Mouse (Mus musculus) embryonic facial prominence, embryonic 11.5 days (tissue): ENCODE results near the gene Mpzl3. TPM values are rescaled to one million over a fixed set of nuclear protein-coding genes. Genes with fewer than 3 reads are reported as not detected.

Experiments used
- ATAC-seq: fragments of 200-750 bp; cut with Nextera tagmentation; replicated peaks from 2 replicates; pipeline ENCODE4 v1.8.0; 2017; ENCODE audit warnings: low read depth; ENCODE audit not compliant: insufficient number of reproducible peaks, low FRiP score, low TSS enrichment
- DNase-seq: peaks from one replicate; pipeline ENCODE4 v3.0.0-alpha.2; 2015; ENCODE audit warnings: low spot score
- H3K27ac ChIP-seq: fragments of 300-500 bp; sonication (generic); replicated peaks from 2 replicates; pipeline ENCODE4 v1.5.1; 2014; ENCODE audit warnings: mild to moderate bottlenecking, low read depth, low read length, control low read depth
- H3K27me3 ChIP-seq: fragments of 300-500 bp; sonication (generic); 2 replicates; pipeline ENCODE4 v1.6.1; 2014; ENCODE audit warnings: mild to moderate bottlenecking, low read length, moderate library complexity, mixed read lengths; ENCODE audit not compliant: control insufficient read depth, insufficient read depth
- H3K36me3 ChIP-seq: fragments of 300-500 bp; sonication (generic); replicated peaks from 2 replicates; pipeline ENCODE4 v1.6.1; 2014; ENCODE audit warnings: low read depth, mild to moderate bottlenecking, low read length, moderate library complexity, mixed read lengths; ENCODE audit not compliant: control insufficient read depth, insufficient read depth
- H3K4me1 ChIP-seq: fragments of 300-500 bp; sonication (generic); 2 replicates; pipeline ENCODE4 v1.6.1; 2014; ENCODE audit warnings: low read length, mixed read lengths; ENCODE audit not compliant: control insufficient read depth, insufficient read depth
- H3K4me2 ChIP-seq: fragments of 300-500 bp; sonication (generic); 2 replicates; pipeline ENCODE4 v1.6.1; 2014; ENCODE audit warnings: low read depth, mild to moderate bottlenecking, control low read depth, low read length, moderate library complexity
- H3K4me3 ChIP-seq: fragments of 300-500 bp; sonication (generic); 2 replicates; pipeline ENCODE4 v1.5.1; 2014; ENCODE audit warnings: low read depth, low read length, control low read depth
- H3K9ac ChIP-seq: fragments of 300-500 bp; sonication (generic); replicated peaks from 2 replicates; pipeline ENCODE4 v1.6.1; 2014; ENCODE audit warnings: mild to moderate bottlenecking, control low read depth, low read length
- H3K9me3 ChIP-seq: fragments of 300-500 bp; sonication (generic); replicated peaks from 2 replicates; pipeline ENCODE4 v1.6.1; 2016; ENCODE audit warnings: mild to moderate bottlenecking, low read length, inconsistent platforms, mixed read lengths; ENCODE audit not compliant: control insufficient read depth
- WGBS: fragments of 180-500 bp; shearing (Covaris S2); extraction: QIAGEN DNeasy Blood & Tissue Kit; methylation state at CpG from one replicate; pipeline ENCODE4 v1.1.7; 2014; 5-methylcytosine and 5-hydroxymethylcytosine counted together
- polyA plus RNA-seq: library from polyadenylated mRNA; unstranded; fragments of >200 nt; fragmentation: Nextera tagmentation; extraction: Ambion mirVana; gene quantifications from 2 replicates; pipeline ENCODE4 v1.2.1, GENCODE M21; 2014

Mpzl3 gene
- polyA plus RNA-seq, 1 experiment from 2014 or later, result 2.0 TPM

DNA sequence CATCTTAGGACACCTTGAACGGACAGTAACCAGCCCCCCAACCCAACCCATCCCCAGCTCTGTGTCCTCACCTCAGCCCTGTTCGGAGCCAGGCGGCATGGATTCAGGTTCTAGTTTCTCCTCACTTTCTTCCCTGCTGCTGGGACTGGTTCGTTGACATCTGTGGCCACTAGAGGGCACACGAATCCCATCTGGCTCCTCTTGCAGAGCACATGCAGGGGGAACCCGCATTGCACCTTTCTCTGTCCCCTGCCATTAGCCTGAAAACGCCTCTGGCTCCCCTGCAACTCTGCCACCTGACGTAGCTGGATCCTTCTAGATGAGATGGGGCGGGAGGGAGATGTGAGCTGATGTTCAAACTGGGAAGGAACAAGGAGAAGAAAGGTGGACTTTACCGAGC lies 66.8 kb downstream of the Mpzl3 start:
- Histone ChIP-seq H3K9ac (no peak overlapping the region), H3K27ac (no peak overlapping the region)

DNA sequence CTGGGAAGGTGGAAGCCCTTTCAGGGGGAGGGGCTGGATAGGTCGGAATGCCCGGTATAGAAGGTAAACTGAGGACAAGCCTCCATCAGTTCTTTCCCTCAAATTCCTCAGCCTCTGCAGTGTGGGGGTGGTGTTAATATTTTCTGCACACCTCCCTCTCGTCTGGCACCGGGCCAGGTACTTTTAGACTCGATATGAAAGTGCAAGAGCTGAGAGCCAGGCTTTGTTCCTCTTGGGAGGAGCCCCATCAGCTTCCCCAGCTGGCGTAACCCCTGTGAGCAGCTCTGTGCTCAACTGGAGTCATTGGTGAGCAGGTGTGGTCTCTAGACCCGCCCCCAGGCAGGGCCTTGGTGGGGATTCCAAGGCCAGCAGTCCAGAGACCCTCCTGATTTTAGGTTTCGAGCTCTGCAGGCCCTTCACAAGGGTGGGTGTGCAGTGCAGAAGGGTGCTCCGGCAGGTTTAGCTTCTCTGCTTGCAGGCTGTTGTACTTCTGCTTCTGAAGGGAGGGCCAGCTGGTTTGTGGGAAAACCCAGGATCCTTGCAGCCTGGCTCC lies 67.3 kb downstream of the Mpzl3 start:
- no peak overlapping the region; the same call in 1 of the 2 replicates for H3K4me2 ChIP-seq
- H3K27ac ChIP-seq, result no peak overlapping the region
- H3K4me1 ChIP-seq, result peaks cover 3% of the 10 kb centered on the region; the same call in 1 of the 2 replicates
- no peaks in the 10 kb centered on the region for H3K27me3 ChIP-seq
- no peak overlapping the region for H3K9ac ChIP-seq
- no peak for DNase-seq
- H3K4me3 ChIP-seq, result no peak overlapping the region
- H3K36me3 ChIP-seq, result no peaks in the 10 kb centered on the region
- 24% methylated on average over 9 of the region's 9 CpGs for WGBS
- ATAC-seq, result peak; percentile 31; the same call in 1 of the 2 replicates
- no peaks in the 10 kb centered on the region for H3K9me3 ChIP-seq

More for the DNA sequence above, 66.8 kb downstream of the Mpzl3 start:
- Histone ChIP-seq H3K27me3 (no peaks in the 10 kb centered on the region), H3K4me3 (no peak overlapping the region), H3K9me3 (no peaks in the 10 kb centered on the region), H3K4me2 (no peak overlapping the region; the same call in 1 of the 2 replicates), H3K36me3 (no peaks in the 10 kb centered on the region), H3K4me1 (peaks cover 3% of the 10 kb centered on the region; the same call in 1 of the 2 replicates)
- DNase-seq (peak; percentile 82), ATAC-seq (0 out of 2 replicates have a peak, but pooled peaks have one; percentile 16)
- 3% methylated on average over 10 of the region's 10 CpGs for WGBS

DNA sequence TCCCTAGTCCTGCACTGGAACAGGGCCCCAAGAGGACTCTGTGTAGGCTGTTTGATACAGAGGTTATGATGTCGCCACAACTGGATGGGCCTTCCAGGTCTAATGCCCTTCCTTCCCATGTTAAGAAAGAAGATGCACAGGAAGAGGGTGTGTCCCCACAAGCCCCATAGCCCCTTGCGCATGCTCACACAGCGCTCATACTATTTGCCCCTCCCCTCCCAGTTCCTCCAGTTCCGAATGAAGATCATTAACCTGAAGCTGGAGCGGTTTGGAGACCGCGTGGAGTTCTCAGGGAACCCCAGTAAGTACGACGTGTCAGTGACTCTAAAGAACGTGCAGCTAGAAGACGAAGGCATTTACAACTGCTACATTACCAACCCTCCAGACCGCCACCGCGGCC lies 70.2 kb downstream of the Mpzl3 start:
- DNase-seq, result no peak
- no peak for ATAC-seq
- Histone ChIP-seq H3K27me3 (no peaks in the 10 kb centered on the region), H3K4me1 (no peaks in the 10 kb centered on the region), H3K9me3 (no peaks in the 10 kb centered on the region), H3K4me2 (no peak overlapping the region), H3K27ac (no peak overlapping the region), H3K4me3 (no peak overlapping the region), H3K36me3 (no peaks in the 10 kb centered on the region), H3K9ac (no peak overlapping the region)
- 93% methylated on average over 14 of the region's 14 CpGs for WGBS

DNA sequence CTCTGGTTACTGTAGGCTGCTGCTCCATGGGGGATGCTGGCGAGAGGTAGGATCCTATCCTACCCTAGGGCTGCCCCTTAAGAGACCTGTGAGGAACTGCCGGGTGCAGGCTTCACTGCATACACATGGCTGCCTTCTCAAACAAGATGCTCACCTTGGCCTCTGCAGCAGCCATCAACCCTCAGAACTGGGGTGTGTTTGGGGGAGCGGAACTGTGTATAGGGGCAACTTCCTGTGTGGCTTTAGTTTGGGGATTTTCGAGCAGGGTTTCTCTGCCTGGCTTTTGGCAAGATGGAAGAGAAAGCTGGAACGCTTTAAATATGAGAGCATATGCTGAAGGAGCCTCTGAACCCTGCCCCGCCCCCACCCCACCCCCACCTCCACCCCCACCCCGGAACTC lies 72.0 kb downstream of the Mpzl3 start:
- Histone ChIP-seq H3K4me1 (no peaks in the 10 kb centered on the region), H3K27me3 (no peaks in the 10 kb centered on the region)
- 56% methylated on average over 7 of the region's 7 CpGs for WGBS

More for the DNA sequence above, 72.0 kb downstream of the Mpzl3 start:
- no peaks in the 10 kb centered on the region for H3K36me3 ChIP-seq
- H3K9ac ChIP-seq, result no peak overlapping the region
- no peak overlapping the region for H3K4me3 ChIP-seq
- H3K4me2 ChIP-seq, result no peak overlapping the region
- no peak for DNase-seq
- H3K9me3 ChIP-seq, result no peaks in the 10 kb centered on the region
- no peak overlapping the region for H3K27ac ChIP-seq
- no peak for ATAC-seq

Other genes starting within 250 kb of the Mpzl3 start
- gene Kmt2a, start 173.9 kb upstream of the Mpzl3 start, polyA plus RNA-seq, result 9.8 and 12.2 TPM in 2 replicates
- gene Atp5l, start 134.4 kb upstream of the Mpzl3 start, polyA plus RNA-seq, result 572 and 583 TPM in 2 replicates
- gene Ube4a, start 89.6 kb upstream of the Mpzl3 start, polyA plus RNA-seq, result 31.3 and 34.3 TPM in 2 replicates
- gene Cd3g, start 74.8 kb upstream of the Mpzl3 start, polyA plus RNA-seq, result not detected in 2 replicates
- gene Cd3d, start 73.4 kb upstream of the Mpzl3 start, polyA plus RNA-seq, result not detected in 2 replicates
- gene Cd3e, start 45.6 kb upstream of the Mpzl3 start, polyA plus RNA-seq, result not detected in 2 replicates
- 8.8 and 9.2 TPM in 2 replicates for gene Mpzl2, start 15.4 kb upstream of the Mpzl3 start, polyA plus RNA-seq
- gene Jaml, start 24.0 kb downstream of the Mpzl3 start, polyA plus RNA-seq, result 0.49 and 0.50 TPM in 2 replicates
- 4.1 and 4.9 TPM in 2 replicates for gene Scn2b, start 62.6 kb downstream of the Mpzl3 start, polyA plus RNA-seq
- gene Scn4b, start 83.2 kb downstream of the Mpzl3 start, polyA plus RNA-seq, result 0.04 and 0.21 TPM in 2 replicates
- not detected in 2 replicates for gene BC049352, start 126.8 kb downstream of the Mpzl3 start, polyA plus RNA-seq
- 0.35 TPM in 1 of 2 replicates, not detected in the other for gene Tmprss4, start 148.9 kb downstream of the Mpzl3 start, polyA plus RNA-seq
- gene Il10ra, start 214.0 kb downstream of the Mpzl3 start, polyA plus RNA-seq, result 0.22 and 1.2 TPM in 2 replicates